Mouse (Mus musculus) mouse trophoblast stem cell (cell line): ENCODE data around the gene Mapk8ip2.

Source experiments
- in situ Hi-C, 2 experiments: fragments of 300-500 bp; cut with MseI, MboI; formaldehyde crosslinking; loops; 2 replicates in 1 of 2; 3 replicates in 1 of 2; pipeline ENCODE4 v1.15.1; 2025

Mapk8ip2 gene

GRCm38 (mm10) chr15:89452906-89453864 is 528 bp upstream of the Mapk8ip2 start:
- in situ Hi-C loops: no loop called here

- in situ Hi-C loops: no loop called here
These were observed 1.1 kb downstream of the Mapk8ip2 start for GRCm38 (mm10) chr15:89454857-89455256.

- in situ Hi-C loops: no loop called here
These were observed 1.9 kb downstream of the Mapk8ip2 start for GRCm38 (mm10) chr15:89455642-89456041.

- in situ Hi-C loops: no loop called here
These were observed 5.2 kb downstream of the Mapk8ip2 start for GRCm38 (mm10) chr15:89458942-89459341.

DNA sequence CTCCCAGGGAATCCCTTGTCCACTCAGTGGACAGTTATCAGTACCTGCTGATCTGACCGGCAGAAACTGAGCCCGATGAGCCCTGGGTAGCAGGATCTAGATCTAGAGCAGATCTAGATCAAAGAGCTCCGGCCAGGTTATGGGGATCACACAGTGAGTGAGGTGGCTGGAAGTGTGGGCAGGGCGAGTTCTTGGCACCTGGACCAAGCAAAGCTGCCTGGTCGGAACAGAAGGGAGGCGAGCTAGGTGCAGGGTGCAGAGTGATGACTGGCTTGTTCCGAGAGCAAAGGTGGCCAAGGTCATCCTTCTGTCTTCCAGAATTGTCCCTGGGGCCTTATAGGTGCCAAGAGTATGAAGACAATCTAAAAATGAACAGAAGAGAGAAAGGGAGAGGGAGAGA is 6.1 kb downstream of the Mapk8ip2 start:
- in situ Hi-C loops: no loop called here

DNA sequence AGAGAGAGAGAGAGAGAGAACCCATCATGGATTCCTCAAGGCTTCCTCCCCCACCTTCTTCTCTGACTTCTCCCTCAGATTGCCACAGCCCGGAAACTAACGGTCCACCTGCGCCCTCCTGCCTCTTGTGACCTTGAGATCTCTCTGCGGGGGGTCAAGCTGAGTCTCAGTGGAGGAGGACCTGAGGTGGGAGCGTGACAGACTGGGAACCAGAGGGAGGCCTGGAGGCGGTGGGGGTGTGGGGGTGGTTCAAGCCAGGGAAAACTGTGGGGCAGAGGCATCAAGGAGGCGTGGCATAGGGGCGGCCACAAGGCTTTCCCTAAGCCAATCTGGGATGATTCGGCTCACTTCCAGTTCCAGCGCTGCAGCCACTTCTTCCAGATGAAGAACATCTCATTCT is 6.6 kb downstream of the Mapk8ip2 start:
- in situ Hi-C loops: no loop called here

DNA sequence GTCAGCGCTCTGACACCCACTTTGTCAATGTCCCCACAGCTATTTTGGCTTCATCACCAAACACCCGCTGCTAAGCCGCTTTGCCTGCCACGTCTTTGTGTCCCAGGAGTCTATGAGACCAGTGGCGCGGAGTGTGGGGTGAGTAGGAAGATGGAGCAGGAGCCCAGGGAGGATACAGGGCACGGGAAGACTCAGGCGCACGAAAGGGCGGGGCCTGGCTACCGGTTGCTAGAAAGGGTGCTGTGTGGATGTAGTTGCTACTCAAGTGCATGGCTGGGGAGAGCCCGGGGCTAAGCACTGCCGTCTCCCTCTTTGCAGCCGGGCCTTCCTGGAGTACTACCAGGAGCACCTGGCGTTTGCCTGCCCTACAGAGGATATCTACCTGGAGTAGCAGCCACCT is 7.6 kb downstream of the Mapk8ip2 start:
- in situ Hi-C loops: no loop called here

- in situ Hi-C loops: no loop called here
These were observed 8.5 kb downstream of the Mapk8ip2 start for GRCm38 (mm10) chr15:89462176-89462575.

GRCm38 (mm10) chr15:89463334-89464235 is 9.9 kb downstream of the Mapk8ip2 start:
- in situ Hi-C loops: no loop called here

DNA sequence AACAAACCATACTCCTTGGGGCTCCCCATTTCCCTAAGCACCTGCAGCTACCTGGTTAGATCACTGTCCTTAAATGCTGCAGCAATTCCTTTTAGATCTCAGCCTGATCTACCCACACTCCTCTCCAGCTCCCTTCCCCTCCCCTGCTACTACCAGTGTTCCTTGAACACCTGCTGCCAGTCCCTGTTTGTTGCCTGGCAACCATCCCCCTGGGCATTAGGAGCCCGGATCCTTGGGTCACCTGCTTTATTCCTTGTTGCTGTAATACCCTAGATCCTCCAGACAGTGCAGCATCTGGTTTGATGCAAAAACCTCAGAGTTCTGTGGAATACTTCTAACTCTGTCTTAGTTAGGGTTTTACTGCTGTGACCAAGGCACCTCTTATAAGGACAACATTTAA is 11.3 kb downstream of the Mapk8ip2 start:
- in situ Hi-C loops: no loop called here

- in situ Hi-C loops: no loop called here
These were observed 14.9 kb downstream of the Mapk8ip2 start for GRCm38 (mm10) chr15:89468577-89468976.

GRCm38 (mm10) chr15:89471476-89471875 is 17.8 kb downstream of the Mapk8ip2 start:
- in situ Hi-C loops: no loop called here

DNA sequence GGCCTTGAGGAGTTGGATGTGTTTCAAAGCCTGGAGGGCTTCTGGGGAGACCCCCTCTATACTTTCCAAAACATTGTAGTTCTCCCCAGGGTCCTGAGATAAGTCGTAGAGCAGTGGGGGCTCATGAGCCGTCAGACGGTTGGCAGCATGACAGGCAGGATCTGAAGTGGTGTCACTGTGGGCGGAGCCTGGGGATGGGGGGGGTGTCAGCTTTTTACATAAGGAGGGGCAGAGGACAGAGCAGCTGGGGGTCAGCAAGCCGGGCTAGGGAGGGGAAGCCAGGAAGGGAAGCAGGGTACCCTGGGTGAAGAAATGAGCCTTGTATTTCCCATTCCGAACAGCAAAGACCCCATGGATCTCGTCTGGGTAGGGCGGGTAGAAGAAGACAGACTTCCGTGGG is 19.7 kb downstream of the Mapk8ip2 start:
- in situ Hi-C loops: no loop called here

- in situ Hi-C loops: no loop called here
These were observed 20.2 kb downstream of the Mapk8ip2 start for GRCm38 (mm10) chr15:89473921-89474320.

- in situ Hi-C loops: no loop called here
These were observed 21.0 kb downstream of the Mapk8ip2 start for GRCm38 (mm10) chr15:89474596-89475292.

GRCm38 (mm10) chr15:89475293-89475600 is 21.5 kb downstream of the Mapk8ip2 start:
- in situ Hi-C loops: no loop called here

DNA sequence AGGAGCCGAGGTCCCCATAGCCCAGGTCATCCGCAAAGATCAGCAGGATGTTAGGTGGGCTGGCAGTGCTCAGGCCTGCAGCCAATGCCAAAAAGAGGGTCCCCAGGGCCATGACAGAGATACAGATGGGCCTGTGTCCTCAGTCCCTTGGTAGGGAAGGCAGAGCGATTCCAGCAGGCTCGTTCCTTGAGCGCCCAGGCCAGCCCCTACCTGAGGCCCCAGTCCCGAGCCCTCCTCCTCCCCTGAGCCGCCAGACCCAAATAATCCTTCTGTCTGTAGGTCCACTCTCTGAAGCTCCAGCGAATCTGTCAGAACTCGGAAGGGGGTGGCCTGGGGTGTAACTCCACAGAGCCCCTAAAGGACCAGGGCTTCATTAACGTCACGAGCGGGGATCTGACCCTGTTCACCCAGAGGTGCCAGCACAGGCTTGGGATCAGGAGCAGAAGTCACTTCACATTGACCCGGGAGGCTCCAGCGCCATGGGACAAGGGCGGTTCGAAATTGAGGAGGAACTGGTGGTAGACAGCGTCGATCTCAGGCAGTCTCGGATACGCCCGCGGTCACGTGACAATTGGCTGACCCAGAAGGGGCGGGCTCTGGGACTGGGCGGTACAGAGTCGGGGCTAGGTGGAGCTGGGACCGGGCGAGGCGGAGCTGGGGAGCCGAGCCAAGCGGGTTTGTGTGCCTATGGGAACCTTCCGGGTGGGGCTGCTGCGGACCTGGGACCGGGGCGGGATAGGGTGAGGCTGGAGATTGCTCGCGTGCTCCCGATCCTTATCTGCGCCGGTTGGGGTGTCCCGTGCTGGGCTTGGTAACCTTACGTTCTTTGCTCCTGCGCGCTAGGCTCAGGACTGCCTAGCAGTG is 22.1 kb downstream of the Mapk8ip2 start:
- in situ Hi-C loops: no loop called here

DNA sequence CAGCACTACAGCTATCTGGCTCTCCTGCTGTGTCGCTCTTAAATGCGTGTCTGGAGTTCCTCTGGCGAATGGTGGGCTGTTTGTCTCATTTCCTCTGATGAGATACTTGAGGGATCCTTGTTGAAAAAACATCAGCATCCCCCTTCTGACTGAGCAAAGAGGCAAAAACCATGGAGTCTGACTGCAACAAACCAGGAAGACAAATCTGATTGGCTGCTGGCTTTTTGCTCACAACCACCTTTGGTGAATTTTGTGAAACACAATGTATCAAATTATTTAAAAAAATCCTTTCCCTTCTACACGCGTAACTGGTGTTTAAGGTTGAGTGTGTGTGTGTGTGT is 22.7 kb downstream of the Mapk8ip2 start:
- in situ Hi-C loops: no loop called here

DNA sequence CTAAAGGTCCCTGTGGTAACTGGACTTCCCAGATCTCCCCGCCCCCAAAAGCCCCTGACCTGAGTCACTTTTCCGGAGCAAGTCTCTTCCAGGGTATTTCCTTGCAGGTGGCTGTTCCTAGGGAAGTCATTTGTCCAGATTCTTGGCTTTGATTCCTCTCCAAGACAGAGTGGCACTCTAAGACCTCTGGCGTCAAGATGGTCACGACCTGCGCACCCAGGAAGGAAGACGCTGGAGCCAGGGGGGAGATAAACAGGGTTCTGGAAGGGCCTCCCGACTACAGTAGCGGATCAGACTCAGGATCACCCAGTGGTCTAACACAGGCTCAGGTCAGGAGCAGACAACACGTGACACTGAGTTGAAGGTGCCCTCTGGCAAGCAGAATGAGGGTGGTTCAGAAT is 23.4 kb downstream of the Mapk8ip2 start, which contains the start of gene Arsa:
Gene Arsa, minus strand, starts transcription at position 335 of the 401 bp plus-strand sequence.
- in situ Hi-C loops: no loop called here

GRCm38 (mm10) chr15:89477806-89478205 is 24.1 kb downstream of the Mapk8ip2 start:
- in situ Hi-C loops: no loop called here

DNA sequence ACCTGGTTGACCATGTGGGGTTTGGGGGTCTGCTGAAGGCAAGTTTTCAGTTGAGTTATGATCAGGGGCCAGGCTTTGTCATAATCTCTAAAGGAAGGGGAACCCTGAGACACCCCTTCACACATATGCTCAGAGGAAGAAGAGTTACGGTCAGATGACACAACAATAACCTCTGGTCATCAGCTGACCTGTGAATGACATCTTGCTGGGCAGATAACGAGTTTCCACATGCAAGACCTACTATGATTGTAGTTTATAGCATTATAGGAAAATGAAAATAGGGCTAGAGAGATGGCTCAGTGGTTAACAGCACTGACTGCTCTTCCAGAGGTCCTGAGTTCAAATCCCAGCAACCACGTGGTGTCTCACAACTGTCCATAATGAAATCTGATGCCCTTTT is 24.9 kb downstream of the Mapk8ip2 start:
- in situ Hi-C loops: no loop called here
